Mouse (Mus musculus) thymus, postnatal 4 days (tissue): Measurements from ENCODE around the gene Gaa.
"Not testable (repeated sequence)": the region's sequence is repeated elsewhere in the genome, so short reads cannot be mapped to it uniquely, and the experiment has no call there.

ENCODE experiments used
- DNase-seq: peaks from one replicate; pipeline ENCODE4 v3.0.0; 2021

The Gaa gene

GRCm38 (mm10) chr11:119256557-119256956 lies 11.1 kb upstream of the Gaa start:
- not testable (repeated sequence) for DNase-seq

- no peak for DNase-seq
Measured at GRCm38 (mm10) chr11:119258216-119258571, 9.5 kb upstream of the Gaa start.

GRCm38 (mm10) chr11:119258572-119259322 lies 8.9 kb upstream of the Gaa start:
- peak; percentile 53 for DNase-seq

- DNase-seq, result no peak
Measured at GRCm38 (mm10) chr11:119259977-119260376, 7.7 kb upstream of the Gaa start.

GRCm38 (mm10) chr11:119264413-119264812 lies 3.3 kb upstream of the Gaa start:
- no peak for DNase-seq

GRCm38 (mm10) chr11:119265811-119266210 lies 1.9 kb upstream of the Gaa start:
- DNase-seq, result no peak

GRCm38 (mm10) chr11:119267241-119267674 lies 429 bp upstream of the Gaa start:
- peak; percentile 36 for DNase-seq

- no peak for DNase-seq
Measured at GRCm38 (mm10) chr11:119268557-119269195, 989 bp downstream of the Gaa start.

GRCm38 (mm10) chr11:119272492-119272891 lies 4.8 kb downstream of the Gaa start:
- not testable (repeated sequence) for DNase-seq

GRCm38 (mm10) chr11:119273186-119273930 lies 5.7 kb downstream of the Gaa start:
- peak; percentile 59 for DNase-seq

GRCm38 (mm10) chr11:119281030-119281429 lies 13.3 kb downstream of the Gaa start:
- no peak for DNase-seq

- no peak for DNase-seq
Measured at GRCm38 (mm10) chr11:119285791-119286527, 18.3 kb downstream of the Gaa start.

GRCm38 (mm10) chr11:119287207-119287992 lies 19.7 kb downstream of the Gaa start:
- DNase-seq, result no peak

GRCm38 (mm10) chr11:119292861-119293260 lies 25.2 kb downstream of the Gaa start:
- not testable (repeated sequence) for DNase-seq

GRCm38 (mm10) chr11:119297996-119298395 lies 30.3 kb downstream of the Gaa start:
- peak; percentile 49 for DNase-seq

GRCm38 (mm10) chr11:119298917-119299316 lies 31.2 kb downstream of the Gaa start:
- DNase-seq, result no peak

- peak; percentile 99 for DNase-seq
Measured at GRCm38 (mm10) chr11:119299391-119300245, 31.9 kb downstream of the Gaa start, which contains the start of gene Eif4a3. Eif4a3 (minus strand) TSS chr11:119300089.

- no peak for DNase-seq
Measured at GRCm38 (mm10) chr11:119300246-119300935, 32.7 kb downstream of the Gaa start.

GRCm38 (mm10) chr11:119300986-119301385 lies 33.3 kb downstream of the Gaa start:
- no peak for DNase-seq
